Mouse (Mus musculus): ENCODE measurements around the gene Olfr183.
"Not testable (repeated sequence)": the region's sequence is repeated elsewhere in the genome, so short reads cannot be mapped to it uniquely, and the experiment has no call there.

Olfr183 gene

GRCm38 (mm10) chr16:58995057-58995456 is at the start of gene Olfr183:
Gene Olfr183, plus strand, starts transcription at chr16:58995357.
- no peak for DNase-seq (ENCODE audit: low read depth, low spot score)

GRCm38 (mm10) chr16:59007146-59007545 is 12.0 kb downstream of the Olfr183 start:
- DNase-seq (ENCODE audit: low read depth, low spot score): no peak

GRCm38 (mm10) chr16:59013357-59014018 is 18.3 kb downstream of the Olfr183 start:
- no peak for DNase-seq (ENCODE audit: low read depth, low spot score)

- DNase-seq (ENCODE audit: low read depth, low spot score): no peak
These were observed 35.0 kb downstream of the Olfr183 start, which contains the start of gene Olfr186 for GRCm38 (mm10) chr16:59030191-59030590. Gene Olfr186, minus strand, starts transcription at chr16:59030291.

- DNase-seq (ENCODE audit: low read depth, low spot score): no peak
These were observed 44.6 kb downstream of the Olfr183 start, which contains the start of gene Olfr187 for GRCm38 (mm10) chr16:59039710-59040109. Gene Olfr187, minus strand, starts transcription at chr16:59039767.

- no peak for DNase-seq (ENCODE audit: low read depth, low spot score)
These were observed 50.7 kb downstream of the Olfr183 start for GRCm38 (mm10) chr16:59045835-59046234.

- no peak for DNase-seq (ENCODE audit: low read depth, low spot score)
These were observed 52.4 kb downstream of the Olfr183 start for GRCm38 (mm10) chr16:59047579-59047978.

- no peak for DNase-seq (ENCODE audit: low read depth, low spot score)
These were observed 53.7 kb downstream of the Olfr183 start for GRCm38 (mm10) chr16:59048860-59049259.

GRCm38 (mm10) chr16:59049286-59049685 is 54.1 kb downstream of the Olfr183 start:
- DNase-seq (ENCODE audit: low read depth, low spot score): not testable (repeated sequence)

Data from skeletal muscle tissue, adult 2 months (tissue).